Comparison of ENCODE assay signal across 8 mouse cellular contexts in genomic region chr11:72037996-72038395, GRCm38 (mm10). TPM values are rescaled to one million over a fixed set of nuclear protein-coding genes. Genes with fewer than 3 reads are reported as not detected.
DNase-seq lines count a peak whose midpoint lies in the region; ATAC-seq and TF ChIP-seq lines count a peak whose summit lies in the region.
"Had no signal": no experiment of that assay in that cellular context is flagged by ENCODE, and none has a peak within 500 bp of the region (broad histone marks: within the 10 kb centered on the region; RNA-seq: fewer than 3 reads in every experiment).

No protein-coding gene starts in this region.

- ATAC-seq in midbrain, embryonic 16.5 days: no peak
- no peak for ATAC-seq in lung, embryonic 14.5 days (ENCODE audit: insufficient read depth)

- H3K9ac ChIP-seq in midbrain, embryonic 16.5 days (ENCODE audit: low read depth, low read length): no peak overlapping the region
- no peak overlapping the region for H3K9ac ChIP-seq in lung, embryonic 14.5 days
- H3K9ac ChIP-seq: stomach, embryonic 15.5 days had no signal

- no peak overlapping the region for H3K4me2 ChIP-seq in midbrain, embryonic 16.5 days (ENCODE audit: low read length)
- no peak overlapping the region for H3K4me2 ChIP-seq in lung, embryonic 14.5 days
- H3K4me2 ChIP-seq: stomach, embryonic 15.5 days had no signal

- no peak overlapping the region for H3K4me3 ChIP-seq in midbrain, embryonic 10.5 days
- no peak overlapping the region for H3K4me3 ChIP-seq in midbrain, embryonic 16.5 days (ENCODE audit: low read depth, low read length)
- no peak overlapping the region for H3K4me3 ChIP-seq in lung, embryonic 14.5 days (ENCODE audit: low read depth, low read length)
- H3K4me3 ChIP-seq: stomach, embryonic 15.5 days had no signal

- peaks cover 53% of the 10 kb centered on the region for H3K4me1 ChIP-seq in midbrain, embryonic 10.5 days
- H3K4me1 ChIP-seq in midbrain, embryonic 16.5 days (ENCODE audit: control insufficient read depth, insufficient read depth, low read length): peaks cover 38% of the 10 kb centered on the region
- peaks cover 8% of the 10 kb centered on the region; the same call in 1 of the 2 replicates for H3K4me1 ChIP-seq in lung, embryonic 14.5 days (ENCODE audit: insufficient read depth)

- DNase-seq in midbrain, embryonic 10.5 days (ENCODE audit: low spot score): peak; percentile 81
- peak; percentile 49 for DNase-seq in adrenal gland, adult 2 months
- peak; percentile 92 for DNase-seq in embryo, embryonic 10.5 days (ENCODE audit: low spot score)
- DNase-seq in kidney, postnatal 10 days: peak; percentile 83
- peak; percentile 91 for DNase-seq in lung, embryonic 14.5 days
- DNase-seq in spleen, adult 18-20 months: peak; percentile 18 to 68

- peak overlapping the region; percentile 55; the same call in 1 of the 2 replicates for H3K27ac ChIP-seq in midbrain, embryonic 10.5 days (replicated peaks)
- no peak overlapping the region for H3K27ac ChIP-seq in midbrain, embryonic 16.5 days (ENCODE audit: low read length)
- H3K27ac ChIP-seq in lung, embryonic 14.5 days (ENCODE audit: low read depth): no peak overlapping the region
- H3K27ac ChIP-seq: stomach, embryonic 15.5 days had no signal

- WGBS in midbrain, embryonic 10.5 days: 2% methylated on average over 4 of the region's 4 CpGs
- WGBS in midbrain, embryonic 16.5 days: 0% methylated on average over 4 of the region's 4 CpGs
- under 1% methylated on average over 4 of the region's 4 CpGs for WGBS in lung, embryonic 14.5 days

- TF ChIP-seq CTCF in lung, embryonic 14.5 days (IDR thresholded peaks at IDR 0.05; ENCODE audit: low read depth): peak; percentile 87

- peaks cover 14% of the 10 kb centered on the region; the same call in 1 of the 2 replicates for H3K27me3 ChIP-seq in midbrain, embryonic 10.5 days (ENCODE audit: low read depth, poor library complexity, severe bottlenecking)
- H3K27me3 ChIP-seq in midbrain, embryonic 16.5 days (ENCODE audit: control insufficient read depth, insufficient read depth, low read depth, low read length): no peaks in the 10 kb centered on the region
- H3K27me3 ChIP-seq in lung, embryonic 14.5 days (ENCODE audit: insufficient read depth, low read length): no peaks in the 10 kb centered on the region
- H3K27me3 ChIP-seq: stomach, embryonic 15.5 days had no signal

- H3K9me3 ChIP-seq in midbrain, embryonic 10.5 days (replicated peaks): no peaks in the 10 kb centered on the region
- H3K9me3 ChIP-seq in midbrain, embryonic 16.5 days (replicated peaks; ENCODE audit: control insufficient read depth, low read length, poor library complexity, severe bottlenecking): no peaks in the 10 kb centered on the region
- no peaks in the 10 kb centered on the region for H3K9me3 ChIP-seq in lung, embryonic 14.5 days (ENCODE audit: low read depth, low read length)
- H3K9me3 ChIP-seq: stomach, embryonic 15.5 days had no signal

- H3K36me3 ChIP-seq in midbrain, embryonic 10.5 days: no peaks in the 10 kb centered on the region
- no peaks in the 10 kb centered on the region for H3K36me3 ChIP-seq in midbrain, embryonic 16.5 days (ENCODE audit: control insufficient read depth, insufficient read depth, low read length)
- no peaks in the 10 kb centered on the region for H3K36me3 ChIP-seq in lung, embryonic 14.5 days (ENCODE audit: insufficient read depth)
- H3K36me3 ChIP-seq: stomach, embryonic 15.5 days had no signal

RNA-seq across cellular contexts. Expression of gene Aipl1, which starts 0.7 kb away (rescaled TPM):
- 0.67 and 0.97 TPM in 2 replicates for polyA plus RNA-seq in midbrain, embryonic 10.5 days (2016; fragmentation: Nextera tagmentation; extraction: Ambion mirVana)
- 0.34 and 0.65 TPM in 2 replicates for polyA plus RNA-seq in midbrain, embryonic 16.5 days (2015; fragmentation: Nextera tagmentation; extraction: Ambion mirVana)
- not detected for total RNA-seq in adrenal gland, adult 2 months (2021)
- 0.06 and 0.07 TPM in 2 replicates for polyA plus RNA-seq in adrenal gland, adult 2 months (2012; rRNA removed)
- 0.20 and 0.38 TPM in 2 replicates for polyA plus RNA-seq in lung, embryonic 14.5 days (2014; fragmentation: Nextera tagmentation; extraction: Ambion mirVana)

RNA-seq across cellular contexts. Expression of gene Pimreg, which starts 3.8 kb away (rescaled TPM):
- polyA plus RNA-seq in midbrain, embryonic 10.5 days (2016; fragmentation: Nextera tagmentation; extraction: Ambion mirVana): 251 and 280 TPM in 2 replicates
- polyA plus RNA-seq in midbrain, embryonic 16.5 days (2015; fragmentation: Nextera tagmentation; extraction: Ambion mirVana): 19.4 and 24.5 TPM in 2 replicates
- 1 to 10 TPM; 1.7 to 2.8 TPM for total RNA-seq in adrenal gland, adult 2 months (2021)
- polyA plus RNA-seq in adrenal gland, adult 2 months (2012; rRNA removed): 2.7 and 3.0 TPM in 2 replicates
- polyA plus RNA-seq in lung, embryonic 14.5 days (2014; fragmentation: Nextera tagmentation; extraction: Ambion mirVana): 158 and 165 TPM in 2 replicates
